Mouse (Mus musculus) stomach, postnatal 0 days (tissue): ENCODE results near the gene Fam104a.

Source experiments
- CTCF ChIP-seq: IDR thresholded peaks from 2 replicates; pipeline ENCODE4 v1.5.1; 2016; ENCODE audit warnings: antibody characterized with exemption, low read depth, mild to moderate bottlenecking, moderate library complexity
- EP300 ChIP-seq: optimal IDR thresholded peaks from 2 replicates; pipeline ENCODE3; 2016; ENCODE audit warnings: antibody characterized with exemption

DNA sequence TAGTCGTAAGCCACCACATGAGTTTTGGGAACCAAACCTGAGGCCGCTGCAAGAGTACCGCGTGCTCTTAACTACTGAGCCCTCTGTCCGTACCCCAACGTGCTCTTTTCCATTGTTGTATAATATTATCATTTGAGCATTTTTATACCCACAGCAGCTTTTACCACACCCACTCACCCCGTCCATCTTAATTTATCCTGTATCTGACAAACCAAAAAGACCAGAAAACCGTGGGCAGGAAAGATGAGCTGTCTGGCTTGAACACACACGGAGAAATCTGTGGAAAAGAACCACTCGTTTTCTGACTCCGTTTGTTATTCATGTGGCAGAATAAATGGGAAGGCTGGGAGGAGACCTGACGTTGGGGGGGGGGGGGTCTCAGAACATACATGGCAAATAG lies 6.6 kb upstream of the Fam104a start:
- TF ChIP-seq CTCF (no peak), EP300 (no peak)
